Mouse (Mus musculus): ENCODE measurements at regions not wholly inside any gene's neighbourhood (a gene's known extent, or its start where the extent isn't known, plus 50 kb on each side); places are given as distances from the start of the nearest gene placed in this dataset.
A peak's percentile ranks its signal among the peaks of the same experiment; 100 is the strongest.

DNA sequence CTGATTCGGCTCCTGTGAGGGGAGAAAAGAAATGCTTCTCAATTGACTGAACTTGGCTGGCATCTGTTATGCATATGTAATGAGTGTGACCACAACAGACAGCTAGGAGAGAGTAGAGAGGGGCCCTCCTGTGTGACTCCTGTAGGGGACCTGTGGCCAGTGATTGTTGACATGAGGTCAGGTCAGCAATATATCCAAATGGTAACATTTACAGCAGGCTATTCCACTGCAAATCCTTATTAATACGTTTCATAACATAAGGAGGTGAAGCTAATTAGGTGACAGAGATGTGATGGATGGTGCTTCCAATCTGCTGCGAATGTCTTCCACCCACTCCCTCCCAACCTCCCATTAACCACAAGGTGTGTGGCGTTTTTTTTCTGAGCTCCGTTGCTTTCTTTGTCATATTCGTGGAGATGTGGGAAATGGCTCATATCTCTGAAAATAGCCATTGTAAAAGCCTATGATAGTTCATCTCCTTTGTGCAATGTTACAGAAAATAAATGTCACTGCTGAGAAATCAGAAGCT lies 309.5 kb downstream of the Irx1 start:
- DNase-seq (ENCODE audit: low spot score in 2 of 2), result no peak

DNA sequence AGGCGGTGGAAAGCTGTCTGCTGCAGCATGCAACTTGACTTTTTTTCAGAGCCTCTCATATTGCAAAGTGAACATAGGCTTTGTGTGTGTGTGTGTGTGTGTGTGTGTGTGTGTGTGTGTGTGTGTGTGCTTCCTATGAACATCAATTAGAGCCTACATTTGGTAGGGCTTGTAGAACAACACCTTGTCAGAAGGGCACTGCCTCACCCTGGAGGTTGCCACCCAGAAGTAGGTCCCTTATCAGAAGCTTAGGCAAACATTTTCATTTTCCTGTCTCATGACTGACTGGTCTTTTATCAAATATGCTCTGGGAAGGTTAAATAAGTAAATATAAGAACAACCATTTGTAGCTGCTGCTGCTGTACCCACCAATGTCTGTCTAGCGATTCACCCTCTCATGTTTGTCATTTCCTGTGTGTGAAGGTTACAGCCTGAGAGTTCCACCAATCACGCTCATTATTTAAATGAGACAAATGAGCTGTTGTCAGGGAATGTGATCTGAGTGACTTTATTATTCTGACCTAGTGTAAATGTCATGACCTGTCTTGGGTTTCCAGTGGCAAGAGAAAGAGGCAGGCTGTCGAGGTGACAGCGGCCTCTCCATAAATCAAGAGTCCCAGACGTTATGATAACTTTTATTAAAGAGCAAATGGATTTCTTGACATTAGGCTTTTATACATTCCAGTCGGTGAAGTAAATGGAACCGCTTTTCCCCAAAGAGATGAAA lies 310.1 kb downstream of the Irx1 start:
- no peak for DNase-seq (ENCODE audit: low spot score in 2 of 2)

DNA sequence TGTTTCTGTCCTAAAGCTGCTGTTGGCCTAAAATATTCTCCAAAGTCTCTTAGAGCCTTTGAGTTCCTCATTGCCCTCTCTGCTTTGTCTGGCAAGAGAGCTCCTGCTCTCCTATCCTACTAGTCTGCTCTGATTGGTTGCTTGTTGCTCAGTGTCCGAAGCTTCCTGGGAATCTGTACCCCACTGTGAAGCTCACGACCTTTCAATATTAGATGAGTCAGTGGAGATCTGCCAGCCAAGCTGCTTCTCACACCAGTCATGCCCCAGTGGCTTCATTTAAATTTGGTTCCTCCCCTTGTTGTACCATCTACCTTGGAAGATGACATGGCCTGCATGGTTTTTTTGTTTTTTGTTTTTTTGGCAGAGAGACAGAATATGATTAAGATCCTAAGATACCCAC lies 313.6 kb downstream of the Irx1 start:
- DNase-seq (ENCODE audit: low spot score in 2 of 2), result no peak

DNA sequence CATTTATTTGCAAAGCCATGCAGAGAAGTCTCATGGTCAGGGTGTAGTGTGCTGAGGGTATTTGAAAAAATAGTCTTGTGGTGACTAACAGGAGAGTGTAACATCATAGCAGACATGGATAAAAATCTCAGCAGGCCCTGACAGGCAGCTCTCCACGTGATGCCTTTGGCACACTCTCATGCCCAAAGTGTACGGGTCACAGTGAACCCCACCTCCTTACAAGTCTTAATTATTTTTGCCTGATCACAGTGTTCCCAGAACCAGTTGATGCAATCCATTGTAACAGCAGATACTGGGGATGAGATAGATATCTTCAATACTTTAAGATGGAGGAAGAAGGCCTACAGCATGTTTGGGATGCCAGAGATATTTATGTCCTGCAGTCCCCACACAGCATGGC lies 314.5 kb downstream of the Irx1 start:
- DNase-seq (ENCODE audit: low spot score in 2 of 2), result no peak

DNA sequence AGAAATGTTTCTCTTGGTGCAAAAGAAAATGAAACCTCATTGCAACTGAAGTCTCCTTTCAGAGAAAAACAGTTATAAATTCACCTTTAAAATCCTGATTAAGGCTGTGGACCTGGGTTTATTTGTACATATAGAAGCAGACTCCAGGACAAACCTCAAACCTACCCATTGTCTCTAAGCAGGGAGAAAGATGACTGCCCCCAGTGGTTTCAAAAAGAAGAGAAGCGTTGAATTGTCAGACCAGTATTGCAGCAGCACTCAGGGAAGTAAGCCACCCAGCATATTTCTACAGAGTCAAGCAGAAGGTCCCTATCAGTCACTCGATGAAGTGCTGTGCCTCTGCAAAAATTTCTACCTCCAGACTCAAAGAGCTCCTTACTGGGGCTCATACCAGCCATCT lies 332.1 kb downstream of the Irx1 start:
- DNase-seq (ENCODE audit: low spot score in 2 of 2), result no peak

DNA sequence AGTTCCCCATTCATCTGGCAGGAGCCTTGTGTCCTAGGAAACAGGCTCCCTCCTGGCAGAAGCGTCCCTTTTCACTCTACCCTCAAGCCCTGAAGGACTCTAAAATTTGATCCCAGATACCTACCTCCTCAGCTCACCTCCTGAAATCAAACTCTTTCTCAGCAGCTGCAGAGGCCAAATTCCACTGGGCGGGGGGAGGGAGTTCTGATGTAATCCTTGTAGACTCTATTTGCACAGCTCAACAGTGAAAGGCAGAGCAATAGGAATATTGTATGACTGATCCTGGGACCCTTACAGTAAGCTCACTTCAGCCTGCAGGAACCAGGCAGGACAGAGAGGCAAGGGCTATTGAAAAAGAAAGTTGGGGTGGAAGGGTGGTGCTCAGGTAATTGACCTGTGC lies 346.3 kb downstream of the Irx1 start:
- no peak for DNase-seq (ENCODE audit: low spot score in 2 of 2)

DNA sequence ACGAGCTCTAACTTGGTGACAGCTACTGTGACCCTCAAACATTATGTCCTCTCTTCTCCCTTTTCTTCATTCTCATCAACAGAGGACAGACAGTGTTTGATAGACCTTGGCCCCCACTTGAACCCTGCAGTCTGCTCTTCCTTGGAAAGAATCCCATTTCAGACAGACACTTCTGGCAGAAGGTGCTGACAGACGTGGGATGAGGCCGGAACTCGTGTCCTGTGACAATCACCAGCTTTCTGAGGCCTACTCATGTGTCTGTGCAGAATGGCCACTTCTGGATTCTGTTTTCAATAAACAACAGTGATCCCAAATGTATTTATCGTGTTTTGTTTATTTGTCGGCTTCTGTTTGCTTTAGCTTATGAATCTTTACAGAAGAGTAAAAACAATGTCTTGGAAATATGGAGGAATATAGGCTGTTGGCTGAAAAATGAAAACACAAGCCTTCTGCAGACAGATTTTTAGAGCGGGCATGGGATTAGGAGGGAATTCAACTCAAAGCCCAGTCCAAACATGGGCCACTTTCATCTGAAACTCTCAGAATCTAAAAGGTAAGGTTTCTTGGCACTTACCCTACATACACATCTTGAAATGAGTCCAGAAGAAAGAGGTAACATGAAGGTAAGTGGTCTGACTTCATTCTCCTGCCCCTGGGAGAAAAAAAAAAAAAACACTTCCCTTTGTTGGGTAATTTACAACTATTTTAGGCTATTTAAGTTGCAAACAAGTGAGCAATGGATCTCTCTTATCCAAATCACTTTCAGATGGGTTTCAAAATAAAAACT lies 350.9 kb downstream of the Irx1 start:
- no peak for DNase-seq (ENCODE audit: low spot score in 2 of 2)

DNA sequence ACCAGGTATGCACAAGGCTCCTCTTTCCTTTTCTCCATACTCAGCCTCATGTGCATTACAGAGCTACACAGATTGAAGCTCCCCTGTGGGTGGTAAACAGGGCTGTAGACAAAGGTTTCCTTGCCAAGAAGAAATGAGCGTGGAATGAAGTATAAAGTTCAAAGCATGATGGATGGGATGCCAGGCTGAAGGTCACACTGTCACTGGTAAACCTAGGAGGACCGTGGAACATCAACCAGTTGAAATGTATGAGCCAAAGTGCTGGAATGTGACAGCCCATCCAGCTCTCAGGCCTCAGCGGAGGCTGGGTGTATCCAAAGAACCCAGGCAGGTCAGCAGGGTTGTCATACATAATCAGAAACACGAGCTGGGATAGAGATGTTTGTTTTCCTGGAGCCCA lies 381.0 kb downstream of the Irx1 start:
- no peak for DNase-seq (ENCODE audit: low spot score in 2 of 2)

DNA sequence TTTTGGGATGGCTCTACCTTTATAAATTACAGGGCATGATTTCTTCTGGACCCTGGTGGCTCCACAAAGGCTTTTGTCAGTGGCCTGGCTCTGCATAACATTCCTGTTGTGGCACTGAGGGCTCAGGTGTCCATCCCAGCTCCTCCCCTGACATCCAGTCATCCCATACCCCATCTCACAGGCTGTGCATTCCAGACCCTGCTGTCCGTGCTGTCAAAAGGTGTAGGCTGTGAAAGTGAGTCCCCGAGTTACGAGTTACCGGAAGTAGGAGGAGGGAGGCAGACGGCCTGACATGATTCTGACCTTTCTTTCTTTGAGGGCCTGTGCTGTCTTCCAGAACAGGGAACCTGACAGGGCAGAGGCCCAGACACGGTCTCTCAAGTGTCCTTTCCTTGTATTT lies 397.6 kb downstream of the Irx1 start:
- DNase-seq (ENCODE audit: low spot score in 2 of 2), result no peak

DNA sequence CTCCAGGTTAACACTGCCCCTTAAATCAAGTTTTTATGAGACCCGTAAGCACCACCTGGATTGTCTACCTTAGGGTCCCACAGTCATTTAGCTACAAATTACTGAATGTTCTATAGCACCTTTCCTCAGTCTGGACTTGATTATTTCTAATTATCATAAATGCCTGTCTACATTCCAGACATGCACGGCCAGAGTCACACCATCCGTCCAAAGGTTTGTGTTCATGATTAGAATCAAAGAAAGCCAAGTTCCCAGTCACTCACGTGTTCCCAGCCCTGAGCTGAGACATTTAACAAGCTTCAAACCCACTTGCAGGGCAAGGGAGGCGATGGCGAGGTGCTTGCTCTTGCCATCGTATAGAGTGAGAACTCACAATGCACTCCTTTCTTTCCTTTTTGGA lies 398.1 kb downstream of the Irx1 start:
- DNase-seq (ENCODE audit: low spot score in 2 of 2), result no peak

DNA sequence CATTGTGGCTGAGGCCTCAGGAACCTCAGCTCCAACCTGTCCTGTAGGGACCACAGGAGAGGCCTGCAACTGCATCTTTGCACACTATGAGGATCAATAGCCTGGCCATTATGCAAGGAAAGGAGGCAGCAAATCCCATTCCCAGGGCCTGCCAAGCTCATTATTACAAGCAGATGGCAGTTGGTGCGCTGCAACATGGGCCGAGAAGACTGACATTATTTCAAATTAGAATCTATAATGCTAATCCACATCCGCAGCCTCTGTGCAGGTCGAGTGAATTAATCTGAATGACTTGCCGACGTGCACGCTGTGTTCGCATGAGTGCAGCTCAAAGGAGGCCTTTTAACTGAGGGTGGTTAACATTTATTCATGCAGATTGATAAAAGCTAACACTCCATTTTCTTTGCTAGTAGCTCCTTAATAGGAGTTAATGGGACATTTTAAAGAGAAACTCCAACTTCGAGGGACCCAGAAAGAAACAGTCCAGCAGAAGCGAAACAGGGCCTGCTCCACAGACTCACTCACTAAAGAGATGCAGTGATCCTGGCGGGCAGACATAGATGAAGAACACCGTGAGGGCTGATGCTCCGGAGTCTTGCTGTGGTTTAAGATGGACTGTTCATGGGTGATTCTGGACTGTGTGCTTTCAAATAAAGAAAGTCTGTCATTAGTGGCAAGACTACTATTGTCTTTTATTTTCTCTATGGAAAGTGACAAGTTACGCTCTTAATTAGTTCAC lies 404.9 kb downstream of the Irx1 start:
- no peak for DNase-seq (ENCODE audit: low spot score in 2 of 2)

DNA sequence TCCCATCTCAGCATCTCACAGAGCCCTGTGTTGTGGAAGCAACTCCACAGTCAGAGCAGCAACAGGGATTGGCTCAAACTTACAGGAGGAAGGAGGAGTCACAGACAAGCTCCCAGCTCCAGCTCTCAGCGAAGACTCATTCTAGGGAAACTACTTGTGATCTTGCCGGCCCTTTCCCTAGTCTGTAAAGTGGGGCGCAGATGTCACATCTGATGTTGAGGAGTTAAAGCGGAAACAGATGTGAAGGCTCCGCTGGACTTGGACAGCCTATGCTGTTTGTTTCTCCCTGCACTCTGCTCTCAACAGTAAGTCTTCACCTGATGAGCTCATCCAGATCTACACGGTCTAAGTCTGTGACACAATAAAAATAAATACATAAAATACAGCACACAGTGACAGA lies 408.1 kb downstream of the Irx1 start:
- DNase-seq (ENCODE audit: low spot score in 2 of 2), result no peak

DNA sequence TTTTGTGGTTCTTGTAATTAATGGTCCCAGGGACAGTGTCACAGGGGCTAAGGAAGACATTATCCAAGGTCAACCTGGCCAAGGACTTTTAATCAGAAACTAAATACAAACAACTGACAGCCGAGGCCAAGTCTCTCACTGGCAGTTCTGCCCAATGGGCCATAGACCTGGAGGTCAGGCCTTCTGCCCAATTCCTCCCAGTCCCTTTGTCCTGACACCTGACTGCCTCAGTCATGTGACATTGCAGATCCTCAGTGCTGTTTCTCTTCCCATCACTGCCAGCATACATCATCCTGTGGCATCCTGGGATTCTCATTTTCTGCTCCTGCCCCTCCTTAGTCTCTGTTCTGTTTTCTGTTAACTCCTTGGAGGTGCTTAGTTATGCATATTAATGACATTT lies 413.4 kb downstream of the Irx1 start:
- no peak for DNase-seq (ENCODE audit: low spot score in 2 of 2)

DNA sequence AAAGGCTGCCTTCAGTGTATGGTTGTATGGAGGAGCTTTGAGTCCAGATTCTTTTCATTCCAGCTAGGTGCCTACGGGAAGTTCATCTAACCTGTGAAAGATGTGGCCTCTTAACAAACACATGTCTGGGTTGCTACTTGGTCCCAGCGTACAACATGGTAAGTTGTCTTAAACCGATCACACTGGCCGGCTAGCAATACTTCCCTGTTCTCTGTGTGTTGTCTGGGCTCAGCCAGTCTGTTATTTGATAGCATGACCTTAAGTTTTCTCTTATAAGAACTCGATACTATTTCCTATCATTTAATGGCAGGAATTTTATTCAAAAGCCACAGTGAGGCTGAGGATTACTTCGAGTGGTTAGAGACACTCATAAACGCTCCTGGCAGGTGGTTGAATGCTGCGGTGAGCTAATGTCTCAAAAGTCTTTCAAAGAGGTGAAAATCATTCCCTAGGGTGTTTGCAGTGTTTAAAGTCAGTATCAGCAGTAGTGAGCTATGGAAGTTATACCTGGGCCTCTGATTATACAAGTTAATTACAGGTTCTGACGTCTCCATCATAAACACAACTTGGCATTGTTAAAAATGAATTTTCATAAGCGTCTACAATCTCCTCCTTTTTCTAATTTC lies 414.2 kb downstream of the Irx1 start:
- no peak for DNase-seq (ENCODE audit: low spot score in 2 of 2)

DNA sequence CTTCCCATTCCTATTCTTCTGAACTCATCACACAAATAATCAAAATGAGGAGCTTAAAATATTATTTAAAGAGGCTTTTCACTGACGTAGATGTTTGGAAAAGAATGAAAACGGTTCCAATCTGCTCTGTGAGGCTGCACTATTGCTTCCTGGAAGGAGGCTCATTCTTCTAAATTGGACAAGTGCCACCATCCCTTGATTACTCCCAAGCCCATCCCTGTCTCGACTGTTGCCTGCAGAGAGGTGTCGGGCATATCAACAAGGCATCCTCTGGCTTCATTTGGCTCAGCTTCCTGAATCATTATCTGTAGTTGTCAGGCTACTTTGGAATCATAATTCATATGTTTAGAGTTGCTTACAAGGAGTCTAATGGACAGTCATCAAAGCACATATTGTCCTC lies 425.3 kb downstream of the Irx1 start:
- no peak for DNase-seq (ENCODE audit: low spot score in 2 of 2)

DNA sequence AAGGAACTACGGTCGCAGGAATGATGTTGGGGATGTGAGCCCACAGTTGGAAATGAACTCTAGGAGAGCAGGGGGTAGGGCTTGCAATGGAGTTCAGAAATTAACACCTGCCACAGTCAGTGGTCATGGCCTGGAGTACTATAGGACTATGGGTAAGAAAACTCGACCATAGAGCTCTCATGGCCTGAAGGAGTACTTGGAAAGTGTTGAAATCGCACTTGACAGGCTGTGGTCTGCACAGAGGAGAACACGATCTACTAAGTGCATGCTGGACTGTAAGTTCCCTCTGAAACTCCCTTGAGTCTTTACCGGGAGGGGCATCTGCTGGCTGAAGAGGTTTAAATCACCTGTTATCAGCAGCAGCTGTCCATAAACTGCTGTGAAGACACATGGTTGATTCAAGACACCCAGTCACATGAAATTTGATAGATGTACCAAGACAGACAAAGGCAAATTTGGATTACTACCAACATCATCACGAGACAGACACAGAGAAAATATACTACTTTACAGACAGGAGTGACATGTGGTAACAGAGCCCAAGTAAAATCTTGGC lies 430.6 kb downstream of the Irx1 start:
- DNase-seq (ENCODE audit: low spot score in 2 of 2), result no peak

DNA sequence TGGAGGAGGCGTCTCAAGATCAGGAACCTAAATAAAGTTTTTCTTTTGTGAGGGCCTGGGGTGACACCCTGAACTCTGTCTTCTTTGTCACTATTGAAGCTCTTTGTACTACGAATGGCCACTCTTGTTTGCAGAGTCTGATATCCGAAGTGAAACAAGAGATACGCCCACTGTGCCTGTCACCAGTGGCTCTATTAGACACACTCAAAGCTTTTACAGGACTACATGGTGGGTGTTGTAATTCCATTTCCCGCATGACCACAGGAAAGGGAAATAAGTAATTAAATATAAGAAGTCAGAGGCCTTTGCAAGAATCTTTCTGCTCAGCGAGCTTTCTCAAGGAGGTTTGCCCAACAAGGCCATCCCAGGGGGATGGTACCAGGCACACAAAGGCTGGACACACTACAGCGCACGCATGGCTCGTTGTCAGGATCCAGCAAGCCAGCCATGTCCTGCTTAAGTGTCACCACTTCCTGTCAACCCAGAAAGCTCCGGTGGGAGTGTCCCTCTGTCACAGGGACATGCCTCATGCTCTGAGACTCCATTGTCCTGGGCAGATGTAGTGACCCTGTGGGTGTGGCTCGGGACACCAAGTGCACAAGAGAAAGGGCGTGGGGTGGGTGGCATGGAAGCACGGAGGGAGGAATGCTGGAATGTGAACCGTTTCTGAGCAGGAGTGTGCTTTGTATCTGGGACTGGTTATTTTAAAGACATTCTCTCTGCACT lies 434.0 kb downstream of the Irx1 start:
- DNase-seq (ENCODE audit: low spot score in 2 of 2), result no peak

DNA sequence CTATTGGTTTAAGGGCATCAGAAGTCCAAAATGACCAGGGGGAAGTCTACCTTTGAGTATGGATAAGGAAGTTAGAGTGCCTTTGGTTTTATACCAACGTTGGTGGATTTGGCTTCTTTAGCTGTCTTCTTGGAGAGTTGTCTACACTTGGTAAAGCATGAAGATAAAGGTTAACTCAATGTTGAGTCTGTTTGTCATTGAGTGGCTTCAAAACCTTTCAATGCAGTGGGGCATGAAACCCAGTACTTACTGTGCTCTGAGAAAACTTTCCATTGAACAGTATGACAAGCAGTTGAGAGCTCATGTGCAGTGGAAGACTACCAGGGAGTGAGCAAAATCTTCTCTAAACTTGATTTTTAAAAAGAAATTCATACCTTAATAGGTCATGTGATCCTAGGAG lies 445.7 kb downstream of the Irx1 start:
- no peak for DNase-seq (ENCODE audit: low spot score in 2 of 2)

DNA sequence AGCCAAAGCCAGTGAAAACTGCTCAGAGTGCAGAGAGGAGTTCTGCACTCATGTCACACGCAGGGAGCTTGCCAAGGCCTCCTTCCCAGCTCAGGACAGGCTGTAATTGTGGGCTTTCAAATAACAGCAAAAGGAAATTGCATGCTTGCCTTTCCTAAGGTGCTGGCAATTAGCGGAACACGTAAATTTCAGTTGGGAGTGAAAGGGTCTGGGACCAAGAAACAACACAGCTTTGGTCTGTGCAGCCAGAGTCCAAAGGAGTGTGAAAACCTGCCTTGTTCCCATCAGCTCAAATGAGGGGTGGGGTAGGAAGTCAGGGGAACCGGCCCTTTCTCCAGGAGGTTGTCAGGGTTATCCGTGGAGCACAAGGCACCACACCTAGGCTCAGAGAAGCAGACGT lies 450.3 kb downstream of the Irx1 start:
- DNase-seq (ENCODE audit: low spot score in 2 of 2), result no peak

DNA sequence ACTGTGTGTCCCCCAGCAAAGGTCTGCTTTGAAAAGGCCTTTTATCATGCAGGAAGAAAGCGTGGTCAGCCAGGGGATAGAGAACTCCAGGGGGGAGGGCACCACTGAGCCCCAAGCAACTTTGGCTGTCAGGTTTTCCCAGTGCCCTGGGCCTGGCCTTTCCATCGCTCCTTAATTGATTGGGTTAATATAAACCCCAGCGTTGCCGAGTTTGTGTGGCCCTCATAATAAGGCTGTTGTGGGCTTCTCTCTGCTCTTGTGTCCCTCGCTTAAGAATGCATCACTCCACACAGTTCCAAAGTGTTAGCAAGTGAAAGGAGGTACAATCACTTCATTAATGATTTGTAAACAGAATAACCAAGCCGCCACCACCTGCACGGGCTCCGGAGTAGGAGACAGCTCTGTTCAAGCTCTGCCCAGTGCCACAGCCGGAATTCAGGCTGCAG lies 455.5 kb downstream of the Irx1 start:
- DNase-seq (ENCODE audit: low spot score in 2 of 2), result peak in 1 of 2 experiments; percentile 1

DNA sequence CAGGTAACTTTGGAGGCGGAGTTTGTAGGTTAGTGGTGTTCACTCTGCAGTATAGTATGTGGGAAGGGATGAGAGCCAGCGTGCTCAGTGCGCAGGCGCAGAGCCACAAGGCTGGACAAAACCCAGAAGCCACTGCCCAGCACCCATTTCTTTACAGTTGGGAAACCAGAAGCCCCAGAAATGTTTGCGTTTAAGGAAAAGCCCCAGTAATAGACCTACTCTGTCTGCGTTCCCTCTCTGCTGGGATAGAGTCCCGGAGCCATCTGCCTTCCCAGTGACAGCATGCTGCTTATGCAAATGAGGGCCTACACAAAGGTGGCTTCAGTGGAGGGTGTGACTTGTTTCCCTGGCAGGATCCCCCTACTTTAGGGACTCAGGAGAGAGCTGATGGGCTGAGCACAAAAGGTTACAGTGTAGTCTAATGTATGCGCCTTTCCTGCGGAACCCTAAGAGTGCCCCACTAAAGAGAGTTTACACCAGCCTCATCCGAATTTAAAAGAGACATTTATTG lies 456.0 kb downstream of the Irx1 start:
- peak; percentile 3 to 8 for DNase-seq (ENCODE audit: low spot score in 2 of 2)

Data from right cerebral cortex, postnatal 36 days (tissue).